Mouse (Mus musculus): ENCODE data around the gene Tspyl1.

Gene Tspyl1

GRCm38 (mm10) chr10:34281962-34282388 is at the start of gene Tspyl1:
TSS of gene Tspyl1 (plus strand) at chr10:34282190.
- ChIA-PET POLR2A (interaction anchor here (0.6 to 5.2 kb wide), 62 partner anchors 13 to 263 kb away, joined by 3 to 51 read pairs (median 4); partner anchors contain the start of genes Rwdd1 (in 3 of the 4), Tspyl4 (in 3 of the 4), Dse (in 2 of the 4) and Nt5dc1 (in 2 of the 4)), CTCF (interaction anchor here in 3 of 4 experiments (0.9 to 1.7 kb wide), 14 partner anchors 15 to 248 kb away, joined by 3 to 11 read pairs (median 4); partner anchors contain the start of genes Calhm5 (in 3 of the 3), Dse (in 1 of the 3), Trappc3l (in 1 of the 3) and Tspyl4 (in 1 of the 3))

- ChIA-PET POLR2A (interaction anchor here (0.5 to 7.6 kb wide), 42 partner anchors 8 to 199 kb away, joined by 3 to 67 read pairs (median 5); partner anchors contain the start of genes Tspyl1 (in 4 of the 4), Dse (in 3 of the 4), Calhm5 (in 1 of the 4) and Nt5dc1 (in 1 of the 4)), CTCF (interaction anchor here in 3 of 4 experiments (0.5 to 3.0 kb wide), 16 partner anchors 11 to 286 kb away, joined by 3 to 15 read pairs (median 4); partner anchors contain the start of genes Calhm6 (in 1 of the 3), Dse (in 1 of the 3), Trappc3l (in 1 of the 3) and Tspyl1 (in 1 of the 3))
These were observed 48.6 kb upstream of the Tspyl1 start for GRCm38 (mm10) chr10:34233418-34233817.

GRCm38 (mm10) chr10:34233931-34234745 is 47.9 kb upstream of the Tspyl1 start:
- POLR2A ChIA-PET: interaction anchor here (0.5 to 7.6 kb wide), 50 partner anchors 8 to 215 kb away, joined by 3 to 67 read pairs (median 4); partner anchors contain the start of genes Dse (in 4 of the 4), Tspyl1 (in 4 of the 4), Calhm5 (in 2 of the 4) and Rwdd1 (in 1 of the 4)
- CTCF ChIA-PET: interaction anchor here in 3 of 4 experiments (0.5 to 3.0 kb wide), 24 partner anchors 12 to 321 kb away, joined by 3 to 15 read pairs (median 3); partner anchors contain the start of genes Calhm6 (in 1 of the 3), Dse (in 1 of the 3), Trappc3l (in 1 of the 3) and Tspyl1 (in 1 of the 3)

- ChIA-PET POLR2A (interaction anchor here in 3 of 4 experiments (0.9 to 7.6 kb wide), 18 partner anchors 11 to 216 kb away, joined by 3 to 67 read pairs (median 10); partner anchors contain the start of genes Dse (in 3 of the 3), Tspyl1 (in 2 of the 3), Calhm5 (in 1 of the 3) and Rwdd1 (in 1 of the 3)), CTCF (interaction anchor here in 1 of 4 experiments (0.9 kb wide), 1 partner anchor 201 kb away, joined by 3 read pairs; no protein-coding TSS in a partner anchor)
These were observed 46.6 kb upstream of the Tspyl1 start for GRCm38 (mm10) chr10:34235384-34235783.

- CTCF ChIA-PET: interaction anchor here in 1 of 4 experiments (1.3 kb wide), 1 partner anchor 30 kb away, joined by 3 read pairs; no protein-coding TSS in a partner anchor
- POLR2A ChIA-PET: interaction anchor here in 3 of 4 experiments (0.7 to 7.6 kb wide), 22 partner anchors 8 to 217 kb away, joined by 3 to 67 read pairs (median 6); partner anchors contain the start of genes Dse (in 3 of the 3), Tspyl1 (in 3 of the 3), Rwdd1 (in 1 of the 3) and Tspyl4 (in 1 of the 3)
These were observed 45.4 kb upstream of the Tspyl1 start for GRCm38 (mm10) chr10:34236569-34236968.

GRCm38 (mm10) chr10:34238536-34238935 is 43.5 kb upstream of the Tspyl1 start:
- CTCF ChIA-PET: interaction anchor here in 1 of 4 experiments (0.7 kb wide), 1 partner anchor 31 kb away, joined by 3 read pairs; the partner anchor contains the start of gene Dse
- POLR2A ChIA-PET: interaction anchor here in 3 of 4 experiments (0.6 to 7.6 kb wide), 22 partner anchors 8 to 205 kb away, joined by 3 to 67 read pairs (median 6); partner anchors contain the start of genes Dse (in 3 of the 3) and Tspyl1 (in 2 of the 3)

- ChIA-PET CTCF (no interaction called here), POLR2A (interaction anchor here in 3 of 4 experiments (1.2 to 3.2 kb wide), 3 partner anchors 10 to 11 kb away, joined by 4 to 19 read pairs (median 7); no protein-coding TSS in a partner anchor)
These were observed 37.2 kb upstream of the Tspyl1 start for GRCm38 (mm10) chr10:34244745-34245144.

- POLR2A ChIA-PET: interaction anchor here in 2 of 4 experiments (0.5 to 3.6 kb wide), 5 partner anchors 10 to 212 kb away, joined by 3 to 65 read pairs (median 3); partner anchors contain the start of genes Dse (in 1 of the 2) and Tspyl1 (in 1 of the 2)
These were observed 35.9 kb upstream of the Tspyl1 start for GRCm38 (mm10) chr10:34246106-34246505.

GRCm38 (mm10) chr10:34247757-34248156 is 34.2 kb upstream of the Tspyl1 start:
- ChIA-PET POLR2A (interaction anchor here (0.7 to 3.6 kb wide), 22 partner anchors 9 to 153 kb away, joined by 3 to 65 read pairs (median 4); partner anchors contain the start of genes Dse (in 2 of the 4), Tspyl1 (in 1 of the 4) and Tspyl4 (in 1 of the 4)), CTCF (interaction anchor here in 2 of 4 experiments (0.9 to 1.4 kb wide), 2 partner anchors 14 to 41 kb away, joined by 3 read pairs; partner anchors contain the start of gene Dse (in 1 of the 2))

More at GRCm38 (mm10) chr10:34246106-34246505, 35.9 kb upstream of the Tspyl1 start:
- CTCF ChIA-PET: interaction anchor here in 2 of 4 experiments (0.6 to 1.0 kb wide), 2 partner anchors 131 to 212 kb away, joined by 3 to 5 read pairs; no protein-coding TSS in a partner anchor

- ChIA-PET CTCF (interaction anchor here in 1 of 4 experiments (0.6 kb wide), 1 partner anchor 1240 kb away, joined by 3 read pairs; no protein-coding TSS in a partner anchor), POLR2A (interaction anchor here in 1 of 4 experiments (0.9 to 3.1 kb wide), 4 partner anchors 11 to 43 kb away, joined by 3 to 15 read pairs (median 4); partner anchors contain the start of gene Dse)
These were observed 32.4 kb upstream of the Tspyl1 start for GRCm38 (mm10) chr10:34249594-34249993.

- POLR2A ChIA-PET: interaction anchor here in 3 of 4 experiments (0.5 to 2.9 kb wide), 23 partner anchors 9 to 83 kb away, joined by 3 to 20 read pairs (median 5); partner anchors contain the start of genes Dse (in 3 of the 3), Tspyl1 (in 2 of the 3) and Tspyl4 (in 1 of the 3)
- CTCF ChIA-PET: interaction anchor here in 1 of 4 experiments (1.0 kb wide), 1 partner anchor 19 kb away, joined by 3 read pairs; no protein-coding TSS in a partner anchor
These were observed 29.2 kb upstream of the Tspyl1 start for GRCm38 (mm10) chr10:34252833-34253232.

GRCm38 (mm10) chr10:34265106-34265505 is 16.9 kb upstream of the Tspyl1 start:
- ChIA-PET CTCF (no interaction called here), POLR2A (no interaction called here)

GRCm38 (mm10) chr10:34267312-34268070 is 14.5 kb upstream of the Tspyl1 start:
- CTCF ChIA-PET: no interaction called here
- POLR2A ChIA-PET: no interaction called here

GRCm38 (mm10) chr10:34271681-34272080 is 10.3 kb upstream of the Tspyl1 start:
- ChIA-PET CTCF (no interaction called here), POLR2A (interaction anchor here in 1 of 4 experiments (0.5 kb wide), 1 partner anchor 96 kb away, joined by 3 read pairs; no protein-coding TSS in a partner anchor)

GRCm38 (mm10) chr10:34280591-34281175 is 1.3 kb upstream of the Tspyl1 start:
- ChIA-PET CTCF (interaction anchor here in 2 of 4 experiments (0.7 to 1.7 kb wide), 5 partner anchors 47 to 291 kb away, joined by 3 to 5 read pairs (median 4); no protein-coding TSS in a partner anchor), POLR2A (interaction anchor here (0.5 to 5.2 kb wide), 25 partner anchors 17 to 261 kb away, joined by 3 to 51 read pairs (median 6); partner anchors contain the start of genes Tspyl4 (in 3 of the 4), Dse (in 2 of the 4) and Rwdd1 (in 1 of the 4))

Data from embryonic stem cell, embryonic (primary cell).